Mouse (Mus musculus) hindbrain, embryonic 11.5 days (tissue): Measurements from ENCODE around the gene Nfix. TPM values are rescaled to one million over a fixed set of nuclear protein-coding genes. Genes with fewer than 3 reads are reported as not detected.

Experiments
- ATAC-seq: fragments of 200-750 bp; cut with Nextera tagmentation; 2 replicates; pipeline ENCODE4 v1.8.0; 2017; ENCODE audit warnings: mild to moderate bottlenecking, moderate TSS enrichment, moderate library complexity; ENCODE audit not compliant: low FRiP score
- DNase-seq: peaks from one replicate; pipeline ENCODE4 v3.0.0-alpha.2; 2015; ENCODE audit warnings: low spot score
- H3K27ac ChIP-seq: fragments of 300-500 bp; sonication (generic); 2 replicates; pipeline ENCODE4 v1.5.1; 2014; ENCODE audit warnings: mild to moderate bottlenecking, low read depth, low read length
- H3K27me3 ChIP-seq: fragments of 300-500 bp; sonication (generic); 2 replicates; pipeline ENCODE4 v1.6.1; 2014; ENCODE audit warnings: mild to moderate bottlenecking, low read length, moderate library complexity, mixed read lengths; ENCODE audit not compliant: control insufficient read depth, insufficient read depth
- H3K36me3 ChIP-seq: fragments of 300-500 bp; sonication (generic); 2 replicates; pipeline ENCODE4 v1.6.1; 2014; ENCODE audit warnings: mild to moderate bottlenecking, low read length, moderate library complexity, mixed read lengths; ENCODE audit not compliant: control insufficient read depth, insufficient read depth
- H3K4me1 ChIP-seq: fragments of 300-500 bp; sonication (generic); replicated peaks from 2 replicates; pipeline ENCODE4 v1.6.1; 2014; ENCODE audit warnings: low read length, mixed read lengths; ENCODE audit not compliant: control insufficient read depth, insufficient read depth
- H3K4me2 ChIP-seq: fragments of 300-500 bp; sonication (generic); replicated peaks from 2 replicates; pipeline ENCODE4 v1.6.1; 2014; ENCODE audit warnings: mild to moderate bottlenecking, low read depth, low read length
- H3K4me3 ChIP-seq: fragments of 300-500 bp; sonication (generic); 2 replicates; pipeline ENCODE4 v1.5.1; 2014; ENCODE audit warnings: low read depth, low read length
- H3K9ac ChIP-seq: fragments of 300-500 bp; sonication (generic); 2 replicates; pipeline ENCODE4 v1.6.1; 2014; ENCODE audit warnings: low read depth, low read length
- H3K9me3 ChIP-seq: fragments of 300-500 bp; sonication (generic); 2 replicates; pipeline ENCODE4 v1.6.1; 2016; ENCODE audit warnings: low read length; ENCODE audit not compliant: control insufficient read depth
- WGBS: fragments of 180-500 bp; shearing (Covaris S2); extraction: QIAGEN DNeasy Blood & Tissue Kit; methylation state at CpG from one replicate; pipeline ENCODE4 v1.1.7; 2014; 5-methylcytosine and 5-hydroxymethylcytosine counted together
- polyA plus RNA-seq: library from polyadenylated mRNA; unstranded; fragments of >200 nt; fragmentation: Nextera tagmentation; extraction: Ambion mirVana; gene quantifications from 2 replicates; pipeline ENCODE4 v1.2.1, GENCODE M21; 2014

Gene Nfix
- polyA plus RNA-seq, 1 experiment from 2014 or later: 3.0 TPM

- no peaks in the 10 kb centered on the region for H3K9me3 ChIP-seq
- DNase-seq (no peak), ATAC-seq (no peak)
- no peak within 1 kb of the TSS for H3K27ac ChIP-seq
- H3K27me3 ChIP-seq: no peaks in the 10 kb centered on the region; the same call in 1 of the 2 replicates
- WGBS: 26% methylated on average over 3 of the region's 3 CpGs
- H3K9ac ChIP-seq: no peak within 1 kb of the TSS
- H3K4me3 ChIP-seq: no peak within 1 kb of the TSS
- H3K4me1 ChIP-seq: peaks cover 2% of the 10 kb centered on the region; the same call in 1 of the 2 replicates
- no peaks in the 10 kb centered on the region for H3K36me3 ChIP-seq
- H3K4me2 ChIP-seq: peak within 1 kb of the TSS; percentile 17; the same call in 1 of the 2 replicates
These were observed 22.6 kb upstream of the Nfix start, which contains the start of gene Dand5 for GRCm38 (mm10) chr8:84822723-84823122. Gene Dand5, minus strand, starts transcription at chr8:84822823.

GRCm38 (mm10) chr8:84816117-84816516 is 16.0 kb upstream of the Nfix start:
- Histone ChIP-seq H3K9me3 (no peaks in the 10 kb centered on the region), H3K27ac (no peak overlapping the region), H3K4me2 (no peak overlapping the region), H3K9ac (no peak overlapping the region), H3K36me3 (no peaks in the 10 kb centered on the region), H3K27me3 (peaks cover 18% of the 10 kb centered on the region), H3K4me3 (no peak overlapping the region), H3K4me1 (peaks cover 6% of the 10 kb centered on the region; the same call in 1 of the 2 replicates)
- 76% methylated on average over 17 of the region's 17 CpGs for WGBS
- DNase-seq (no peak), ATAC-seq (no peak)

GRCm38 (mm10) chr8:84815547-84815946 is 15.4 kb upstream of the Nfix start:
- no peaks in the 10 kb centered on the region for H3K9me3 ChIP-seq
- ATAC-seq: peak; percentile 43; the same call in 1 of the 2 replicates
- peaks cover 6% of the 10 kb centered on the region; the same call in 1 of the 2 replicates for H3K4me1 ChIP-seq
- H3K9ac ChIP-seq: no peak overlapping the region
- no peak overlapping the region for H3K4me3 ChIP-seq
- no peak overlapping the region for H3K27ac ChIP-seq
- DNase-seq: peak; percentile 96
- H3K27me3 ChIP-seq: peaks cover 18% of the 10 kb centered on the region
- H3K36me3 ChIP-seq: no peaks in the 10 kb centered on the region
- H3K4me2 ChIP-seq: no peak overlapping the region
- WGBS: 12% methylated on average over 9 of the region's 9 CpGs

- no peak overlapping the region for H3K9ac ChIP-seq
- no peak for DNase-seq
- no peak overlapping the region for H3K27ac ChIP-seq
- no peaks in the 10 kb centered on the region for H3K36me3 ChIP-seq
- H3K27me3 ChIP-seq: peaks cover 18% of the 10 kb centered on the region
- H3K4me3 ChIP-seq: 0 out of 2 replicates have a peak overlapping the region, but pooled peaks have one; percentile 3
- ATAC-seq: peak; percentile 6; the same call in 1 of the 2 replicates
- H3K4me1 ChIP-seq: peaks cover 6% of the 10 kb centered on the region; the same call in 1 of the 2 replicates
- no peak overlapping the region for H3K4me2 ChIP-seq
- 41% methylated on average over 19 of the region's 19 CpGs for WGBS
- no peaks in the 10 kb centered on the region for H3K9me3 ChIP-seq
These were observed 14.7 kb upstream of the Nfix start for GRCm38 (mm10) chr8:84814555-84815441.

- H3K9me3 ChIP-seq: no peaks in the 10 kb centered on the region
- H3K4me2 ChIP-seq: no peak overlapping the region
- no peaks in the 10 kb centered on the region for H3K36me3 ChIP-seq
- ATAC-seq: no peak
- H3K27ac ChIP-seq: no peak overlapping the region
- DNase-seq: no peak
- 0 out of 2 replicates have a peak overlapping the region, but pooled peaks have one; percentile 3 for H3K4me3 ChIP-seq
- H3K27me3 ChIP-seq: peaks cover 23% of the 10 kb centered on the region
- no peak overlapping the region for H3K9ac ChIP-seq
- peaks cover 6% of the 10 kb centered on the region; the same call in 1 of the 2 replicates for H3K4me1 ChIP-seq
- WGBS: 80% methylated on average over 11 of the region's 11 CpGs
These were observed 14.1 kb upstream of the Nfix start for GRCm38 (mm10) chr8:84814240-84814554.

GRCm38 (mm10) chr8:84813830-84814229 is 13.7 kb upstream of the Nfix start:
- Histone ChIP-seq H3K36me3 (no peaks in the 10 kb centered on the region), H3K9ac (no peak overlapping the region), H3K27ac (no peak overlapping the region), H3K9me3 (no peaks in the 10 kb centered on the region), H3K4me3 (no peak overlapping the region), H3K4me2 (no peak overlapping the region), H3K27me3 (peaks cover 26% of the 10 kb centered on the region), H3K4me1 (peaks cover 6% of the 10 kb centered on the region; the same call in 1 of the 2 replicates)
- no peak for ATAC-seq
- DNase-seq: no peak
- 89% methylated on average over 3 of the region's 3 CpGs for WGBS

- ATAC-seq (no peak), DNase-seq (peak; percentile 91)
- no peaks in the 10 kb centered on the region for H3K36me3 ChIP-seq
- H3K4me3 ChIP-seq: no peak overlapping the region
- H3K9me3 ChIP-seq: no peaks in the 10 kb centered on the region
- H3K27me3 ChIP-seq: peaks cover 31% of the 10 kb centered on the region
- peaks cover 6% of the 10 kb centered on the region; the same call in 1 of the 2 replicates for H3K4me1 ChIP-seq
- 1% methylated on average over 5 of the region's 5 CpGs for WGBS
- H3K4me2 ChIP-seq: no peak overlapping the region
- H3K9ac ChIP-seq: no peak overlapping the region
- H3K27ac ChIP-seq: no peak overlapping the region
These were observed 12.9 kb upstream of the Nfix start for GRCm38 (mm10) chr8:84813059-84813458.

- peak overlapping the region; percentile 40; the same call in 1 of the 2 replicates for H3K9ac ChIP-seq
- peak overlapping the region; percentile 24; the same call in 1 of the 2 replicates for H3K4me2 ChIP-seq
- peaks cover 6% of the 10 kb centered on the region; the same call in 1 of the 2 replicates for H3K4me1 ChIP-seq
- peaks cover 38% of the 10 kb centered on the region for H3K27me3 ChIP-seq
- no peaks in the 10 kb centered on the region for H3K36me3 ChIP-seq
- H3K27ac ChIP-seq: peak overlapping the region; percentile 17; the same call in 1 of the 2 replicates
- ATAC-seq (peak; percentile 10), DNase-seq (peak; percentile 41)
- WGBS: 19% methylated on average over 10 of the region's 10 CpGs
- no peaks in the 10 kb centered on the region for H3K9me3 ChIP-seq
- H3K4me3 ChIP-seq: peak overlapping the region; percentile 20; the same call in 1 of the 2 replicates
These were observed 11.2 kb upstream of the Nfix start for GRCm38 (mm10) chr8:84811303-84811702.
